Mouse (Mus musculus) spleen, adult 12 weeks (tissue): Measurements from ENCODE around the gene Mzf1.

Experiments
- DNase-seq: peaks from one replicate; pipeline ENCODE4 v3.0.0; 2022; ENCODE audit warnings: low spot score

Gene Mzf1

GRCm38 (mm10) chr7:13034148-13034977 lies 20.2 kb downstream of the Mzf1 start, which contains the start of gene Chmp2a:
Gene Chmp2a (minus strand): TSS chr7:13034807.
- DNase-seq, result peak; percentile 90

- no peak for DNase-seq
Measured at GRCm38 (mm10) chr7:13033451-13034147, 21.0 kb downstream of the Mzf1 start.

GRCm38 (mm10) chr7:13032541-13032940 lies 22.0 kb downstream of the Mzf1 start:
- DNase-seq, result no peak

- DNase-seq, result no peak
Measured at GRCm38 (mm10) chr7:13031983-13032382, 22.6 kb downstream of the Mzf1 start.

GRCm38 (mm10) chr7:13031069-13031468 lies 23.5 kb downstream of the Mzf1 start:
- no peak for DNase-seq

- DNase-seq, result no peak
Measured at GRCm38 (mm10) chr7:13028986-13029385, 25.6 kb downstream of the Mzf1 start.

GRCm38 (mm10) chr7:13025511-13026112 lies 29.0 kb downstream of the Mzf1 start:
- DNase-seq, result no peak

GRCm38 (mm10) chr7:13024805-13025204 lies 29.8 kb downstream of the Mzf1 start:
- peak; percentile 40 for DNase-seq

GRCm38 (mm10) chr7:13023928-13024731 lies 30.4 kb downstream of the Mzf1 start:
- DNase-seq, result peak; percentile 97

GRCm38 (mm10) chr7:13022773-13023535 lies 31.6 kb downstream of the Mzf1 start:
- DNase-seq, result peak; percentile 50

GRCm38 (mm10) chr7:13015217-13015616 lies 39.3 kb downstream of the Mzf1 start:
- DNase-seq, result no peak

- no peak for DNase-seq
Measured at GRCm38 (mm10) chr7:13014275-13014839, 40.2 kb downstream of the Mzf1 start.

- no peak for DNase-seq
Measured at GRCm38 (mm10) chr7:13013671-13014070, 40.9 kb downstream of the Mzf1 start.

GRCm38 (mm10) chr7:13010005-13010908 lies 44.3 kb downstream of the Mzf1 start, which contains the start of gene Zbtb45:
Gene Zbtb45 (minus strand): TSS chr7:13010034.
- no peak for DNase-seq

GRCm38 (mm10) chr7:13009143-13010004 lies 45.2 kb downstream of the Mzf1 start:
- peak; percentile 86 for DNase-seq

GRCm38 (mm10) chr7:13007341-13008092 lies 47.0 kb downstream of the Mzf1 start:
- DNase-seq, result no peak

GRCm38 (mm10) chr7:13006531-13006930 lies 48.0 kb downstream of the Mzf1 start:
- no peak for DNase-seq

- DNase-seq, result no peak
Measured at GRCm38 (mm10) chr7:13006011-13006410, 48.6 kb downstream of the Mzf1 start.
